Mouse (Mus musculus) lung, adult 2 months (tissue): Measurements from ENCODE around the gene Rnf10. TPM values are rescaled to one million over a fixed set of nuclear protein-coding genes. Genes with fewer than 3 reads are reported as not detected.
A peak's percentile ranks its signal among the peaks of the same experiment; 100 is the strongest.

Experiments
- DNase-seq: peaks from one replicate; pipeline ENCODE4 v3.0.0; 2022
- H3K4me1 ChIP-seq: fragments of 200-500 bp; 2 replicates; pipeline ENCODE4 v1.6.1; 2011; ENCODE audit warnings: low read length; ENCODE audit not compliant: control insufficient read depth, insufficient read depth
- H3K4me3 ChIP-seq: fragments of 200-500 bp; replicated peaks from 2 replicates; pipeline ENCODE3; 2011; ENCODE audit warnings: low read depth, mild to moderate bottlenecking, control low read depth, low read length; ENCODE audit errors: extremely low read depth
- CTCF ChIP-seq: fragments of 200-500 bp; IDR thresholded peaks from 2 replicates; pipeline ENCODE4 v1.5.1; 2011; ENCODE audit warnings: mild to moderate bottlenecking, low read length, control low read depth; ENCODE audit not compliant: insufficient read depth
- POLR2A ChIP-seq: fragments of 200-500 bp; IDR thresholded peaks from 2 replicates; pipeline ENCODE4 v1.6.1; 2011; ENCODE audit warnings: low read depth, mild to moderate bottlenecking, control low read depth, low read length, borderline replicate concordance; ENCODE audit errors: extremely low read depth
- WGBS: fragments of 180-500 bp; shearing (Covaris S2); methylation state at CpG from one replicate; pipeline ENCODE4 v1.1.7; 2018; 5-methylcytosine and 5-hydroxymethylcytosine counted together
- polyA plus RNA-seq: library from polyadenylated mRNA; depleted of rRNA; stranded (reverse); fragments of >200 nt; gene quantifications from 2 replicates; pipeline ENCODE4 v1.2.3, GENCODE M21; 2012

Gene Rnf10
- polyA plus RNA-seq, 1 experiment, result 133 TPM

DNA sequence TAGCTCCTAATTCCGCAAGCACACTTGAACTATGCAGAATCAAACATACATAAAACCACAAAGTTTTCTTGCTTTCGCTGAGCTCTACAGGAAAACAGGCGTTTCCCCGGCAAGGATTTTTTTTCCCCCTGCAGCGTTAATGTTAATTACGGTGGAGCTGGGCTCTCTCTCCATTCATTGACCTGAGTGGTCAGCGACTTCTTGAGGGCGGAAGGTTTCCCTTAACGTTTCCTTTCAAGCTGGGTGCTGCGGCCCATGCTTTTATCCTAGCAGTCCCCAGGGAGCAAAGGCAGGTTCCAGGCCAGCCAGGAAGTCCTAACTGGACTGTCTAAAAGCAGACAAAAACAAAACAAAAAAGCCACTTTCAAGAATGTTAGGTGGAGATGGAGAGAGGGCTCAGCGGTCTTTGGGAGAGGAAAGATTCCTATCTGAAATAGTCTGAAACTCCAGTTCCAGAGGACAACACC is 33.9 kb downstream of the Rnf10 start:
- no peak for DNase-seq
- Histone ChIP-seq H3K4me1 (peaks cover 4% of the 10 kb centered on the region; the same call in 1 of the 2 replicates), H3K4me3 (no peak overlapping the region)
- no peak for TF ChIP-seq POLR2A
- TF ChIP-seq CTCF, result no peak
- 6% methylated on average over 11 of the region's 11 CpGs for WGBS

DNA sequence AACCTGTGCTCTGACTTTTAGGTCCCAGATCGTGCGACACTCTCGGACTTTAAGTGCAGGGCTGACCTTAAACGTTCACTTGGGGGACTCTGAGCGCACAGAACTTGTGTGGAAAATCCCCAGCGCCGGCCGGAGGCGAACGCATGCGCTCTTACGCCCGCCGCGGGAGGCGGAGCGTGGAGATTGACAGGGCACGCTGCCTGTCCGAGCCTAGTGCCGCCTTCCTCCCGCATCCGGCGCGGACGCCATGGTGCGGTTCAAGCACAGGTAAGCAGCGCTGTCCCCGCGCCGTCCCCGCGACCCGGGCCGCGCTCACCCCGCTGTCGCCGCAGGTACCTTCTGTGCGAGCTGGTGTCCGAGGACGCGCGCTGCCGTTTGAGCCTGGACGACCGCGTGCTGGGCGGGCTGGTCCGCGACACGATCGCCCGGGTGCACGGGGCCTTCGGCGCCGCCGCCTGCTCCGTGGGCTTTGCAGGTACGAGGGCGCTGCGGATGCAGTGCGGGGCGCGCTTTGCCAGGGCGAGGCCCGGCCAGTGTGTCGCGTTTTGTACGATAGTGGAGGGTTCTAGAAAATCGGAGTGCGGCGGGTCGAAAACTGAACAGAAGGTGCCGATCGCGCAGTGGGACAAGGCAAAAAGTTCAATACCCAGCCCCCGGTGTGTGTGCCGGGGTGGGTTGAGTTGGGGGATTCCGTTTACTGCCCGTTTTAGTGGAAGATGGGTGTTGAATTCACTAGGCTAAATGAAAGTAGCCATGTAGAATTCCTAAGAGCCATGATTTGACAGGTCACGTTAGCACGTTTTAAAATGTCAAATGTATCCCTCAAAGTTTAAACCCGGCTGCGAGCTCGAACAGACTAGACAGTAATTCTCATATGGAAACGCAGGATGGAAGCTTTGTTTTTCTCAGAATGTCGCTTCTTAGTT is 34.6 kb downstream of the Rnf10 start:
- WGBS, result under 1% methylated on average over 88 of the region's 88 CpGs
- TF ChIP-seq CTCF (no peak), POLR2A (peak; percentile 87; the same call in 1 of the 2 replicates)
- Histone ChIP-seq H3K4me3 (peak overlapping the region; percentile 91), H3K4me1 (peaks cover 4% of the 10 kb centered on the region; the same call in 1 of the 2 replicates)
- peak; percentile 91 for DNase-seq

DNA sequence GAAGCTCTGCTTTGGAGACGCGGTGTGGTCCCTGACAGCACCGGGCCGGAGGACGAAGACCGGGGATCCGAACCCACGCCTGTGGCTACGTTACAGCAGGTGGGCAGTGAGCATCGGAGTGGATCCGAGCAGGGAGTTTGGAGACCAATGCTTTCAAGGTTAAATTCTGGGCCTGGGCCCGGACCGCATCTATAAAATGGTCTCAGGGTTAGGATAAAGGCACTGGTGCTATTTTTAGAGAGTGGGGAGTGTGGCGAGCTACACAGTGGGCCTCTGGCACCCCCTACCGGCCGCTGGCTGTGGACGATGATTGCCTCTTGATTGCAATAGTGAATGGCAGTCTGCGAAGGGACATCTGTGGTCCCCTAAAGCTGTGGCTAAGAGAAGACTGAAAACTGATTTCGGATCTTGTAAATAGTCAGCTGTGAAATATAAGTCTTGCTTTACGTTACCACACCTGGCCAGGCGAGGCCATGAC is 36.9 kb downstream of the Rnf10 start, which contains the start of gene Pop5:
Gene Pop5 (plus strand): TSS at position 51 of the 478 bp plus-strand sequence.
- WGBS, result 2% methylated on average over 21 of the region's 21 CpGs
- DNase-seq, result peak; percentile 85
- peak within 1 kb of the TSS; percentile 84 for H3K4me3 ChIP-seq
- H3K4me1 ChIP-seq, result peaks cover 4% of the 10 kb centered on the region; the same call in 1 of the 2 replicates
- no peak for TF ChIP-seq POLR2A
- TF ChIP-seq CTCF, result peak; percentile 90

DNA sequence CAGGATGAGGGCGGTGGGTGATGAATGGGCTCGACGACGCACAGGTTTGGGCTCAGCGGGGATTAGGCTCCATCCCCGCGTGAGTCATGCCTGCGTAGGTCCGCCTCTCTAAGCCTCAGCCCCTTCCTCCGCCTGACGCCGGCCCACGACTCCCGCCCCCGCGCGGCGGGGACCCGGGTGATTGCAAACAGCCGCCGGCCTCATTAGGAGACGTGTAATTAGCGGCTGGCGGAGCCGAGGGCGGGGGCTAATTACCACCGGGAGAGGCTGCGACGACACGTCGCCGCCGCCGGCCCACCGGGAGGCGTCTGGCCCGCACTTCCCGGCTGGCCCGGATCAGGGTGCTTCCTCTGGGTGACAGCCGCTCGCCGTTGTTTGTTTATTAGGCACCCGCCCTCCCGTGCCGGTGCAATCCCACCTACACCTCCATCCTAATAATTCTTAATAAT is 37.4 kb downstream of the Rnf10 start:
- TF ChIP-seq CTCF (no peak), POLR2A (0 out of 2 replicates have a peak, but pooled peaks have one; percentile 23)
- peak; percentile 55 for DNase-seq
- under 1% methylated on average over 45 of the region's 45 CpGs for whole genome bisulfite sequencing
- Histone ChIP-seq H3K4me3 (peak overlapping the region; percentile 84), H3K4me1 (peaks cover 4% of the 10 kb centered on the region; the same call in 1 of the 2 replicates)

DNA sequence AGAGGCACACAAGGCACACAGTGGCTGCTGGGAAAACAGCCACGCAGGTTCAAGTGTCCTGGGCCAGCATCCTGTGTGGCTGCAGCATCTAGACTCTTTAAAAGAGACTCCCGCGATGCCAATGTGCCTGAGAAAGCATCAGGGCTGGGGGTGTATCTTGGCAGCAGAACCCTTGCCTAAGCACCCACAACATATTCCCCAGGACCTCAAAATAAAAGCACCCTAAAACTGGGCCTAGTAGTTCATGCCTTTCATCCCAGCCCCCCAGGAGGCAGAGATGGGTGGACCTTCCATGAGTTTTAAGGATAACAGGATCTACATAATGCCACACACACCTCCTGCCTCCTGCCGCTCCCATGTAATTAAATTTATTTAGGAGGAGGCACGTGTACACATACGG is 38.2 kb downstream of the Rnf10 start:
- 85% methylated on average over 6 of the region's 6 CpGs for WGBS
- DNase-seq, result no peak
- TF ChIP-seq CTCF, result no peak
- TF ChIP-seq POLR2A, result no peak
- Histone ChIP-seq H3K4me3 (no peak overlapping the region), H3K4me1 (peaks cover 4% of the 10 kb centered on the region; the same call in 1 of the 2 replicates)

DNA sequence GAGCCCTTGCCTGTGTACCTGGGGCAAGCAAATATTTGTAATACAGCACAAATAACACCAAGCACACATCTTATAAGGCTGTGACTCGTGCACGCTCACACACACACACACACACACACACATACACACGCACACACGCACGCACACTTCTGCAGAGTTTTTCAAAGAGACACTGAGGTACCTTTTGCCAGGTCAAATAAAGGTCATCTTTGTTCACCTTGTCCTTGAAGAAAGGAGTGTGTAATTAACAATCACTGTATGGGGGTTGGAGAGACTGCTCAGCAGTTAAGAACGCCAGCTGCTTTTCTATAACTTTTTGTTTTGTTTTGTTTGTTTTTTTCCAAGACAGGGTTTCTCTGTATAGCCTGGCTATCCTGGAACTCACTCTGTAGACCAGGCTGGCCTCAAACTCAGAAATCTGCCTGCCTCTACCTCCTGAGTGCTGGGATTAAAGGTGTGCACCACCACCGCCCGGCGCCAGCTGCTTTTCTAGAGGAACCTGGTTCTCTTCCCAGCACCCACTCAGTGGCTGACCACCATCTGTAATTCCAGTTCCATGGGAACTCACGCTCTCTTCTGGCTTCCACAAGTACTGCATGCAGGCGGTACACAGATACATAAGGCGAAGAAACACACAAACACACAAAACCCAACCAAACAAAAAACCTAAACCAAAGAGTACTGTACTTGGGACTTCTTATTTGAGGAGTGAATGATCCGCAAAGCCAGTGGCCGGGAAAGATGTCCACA is 39.5 kb downstream of the Rnf10 start:
- no peaks in the 10 kb centered on the region for H3K4me1 ChIP-seq
- DNase-seq, result no peak
- 89% methylated on average over 14 of the region's 14 CpGs for WGBS
- H3K4me3 ChIP-seq, result no peak overlapping the region
- TF ChIP-seq POLR2A (no peak), CTCF (no peak)

DNA sequence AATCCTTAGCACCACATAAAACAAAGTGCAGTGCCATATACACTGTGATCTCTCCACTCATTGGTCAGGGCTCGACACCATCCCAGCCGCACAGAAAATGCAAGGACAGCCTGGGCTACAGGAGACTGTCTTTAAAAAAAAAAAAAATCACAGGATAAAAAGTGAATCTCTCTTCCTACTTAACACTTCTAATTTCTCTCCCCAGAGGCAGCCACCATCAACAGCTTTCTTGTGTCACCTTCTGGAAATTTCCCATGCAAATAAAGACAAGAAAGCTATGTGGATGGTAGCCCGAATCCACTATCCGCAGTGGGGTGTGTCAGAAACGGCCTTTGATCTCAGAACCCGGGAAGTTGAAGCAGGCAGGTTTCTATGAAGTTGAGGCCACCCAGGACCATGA is 40.2 kb downstream of the Rnf10 start:
- WGBS, result 63% methylated on average over 6 of the region's 6 CpGs
- H3K4me1 ChIP-seq, result no peaks in the 10 kb centered on the region
- TF ChIP-seq POLR2A (no peak), CTCF (no peak)
- no peak overlapping the region for H3K4me3 ChIP-seq
- no peak for DNase-seq

DNA sequence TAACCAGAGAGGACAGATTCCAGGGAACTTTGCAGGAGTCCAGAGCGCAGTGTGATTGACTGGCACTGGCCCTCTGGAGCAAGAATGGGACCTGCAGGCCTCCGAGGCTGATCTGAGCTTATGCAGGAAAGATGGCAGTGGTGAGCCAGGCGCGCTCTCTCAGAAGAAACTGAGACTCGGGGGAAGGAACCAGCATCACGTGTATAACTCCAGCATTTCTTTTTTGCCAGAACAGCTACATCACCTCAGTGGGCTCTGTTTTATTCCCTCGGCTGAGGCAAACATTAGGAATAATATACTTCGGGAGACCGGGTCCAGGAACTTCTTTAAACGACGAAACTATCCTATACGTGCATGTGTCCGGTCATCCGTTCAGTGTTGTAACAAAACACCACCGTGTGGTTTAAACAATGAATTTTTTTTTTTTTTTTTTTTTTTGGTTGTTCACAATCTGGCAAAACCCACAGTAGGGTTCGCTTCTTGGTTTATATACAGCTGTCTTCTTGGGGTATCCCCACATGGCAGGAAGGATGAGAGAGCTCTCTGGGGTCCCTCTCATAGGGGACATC is 41.1 kb downstream of the Rnf10 start:
- WGBS, result 38% methylated on average over 16 of the region's 16 CpGs
- no peak for DNase-seq
- Histone ChIP-seq H3K4me1 (no peaks in the 10 kb centered on the region), H3K4me3 (no peak overlapping the region)
- TF ChIP-seq CTCF (no peak), POLR2A (no peak)

DNA sequence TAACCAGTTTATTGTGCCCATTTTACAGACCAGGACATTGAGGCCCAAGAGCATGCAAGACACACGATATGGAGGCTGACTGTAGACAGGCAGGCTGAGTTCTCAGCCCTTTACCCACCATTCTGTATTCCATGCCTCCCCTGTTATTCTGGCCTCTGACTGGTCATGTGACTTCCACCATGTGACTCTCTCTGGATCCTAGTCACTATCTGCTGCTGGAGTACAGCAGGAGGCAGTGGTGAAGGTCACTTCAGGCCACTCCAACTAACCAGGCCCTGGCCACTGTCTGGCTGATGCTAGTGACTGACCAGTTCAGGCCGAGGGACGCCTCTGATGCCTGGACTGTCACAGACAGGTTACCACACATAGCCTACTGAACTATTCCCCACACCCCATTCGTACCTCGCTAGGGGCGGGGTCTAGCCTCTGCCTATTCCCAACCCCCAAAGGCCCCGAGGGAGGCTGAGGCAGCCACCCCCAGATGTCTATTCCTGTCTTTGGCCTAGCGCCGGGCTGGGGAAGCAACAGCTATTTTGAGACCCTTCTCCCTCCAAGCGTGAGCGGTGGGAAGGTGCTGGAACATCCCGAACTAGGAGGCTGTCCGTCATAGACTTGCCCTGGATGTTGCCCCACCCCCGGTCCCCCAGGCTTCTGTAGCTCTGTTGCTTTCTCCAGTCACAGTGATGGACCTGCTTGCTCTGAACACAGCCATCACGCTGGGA is 41.7 kb downstream of the Rnf10 start:
- Histone ChIP-seq H3K4me3 (no peak overlapping the region), H3K4me1 (no peaks in the 10 kb centered on the region)
- TF ChIP-seq CTCF (no peak), POLR2A (no peak)
- 64% methylated on average over 15 of the region's 15 CpGs for WGBS
- no peak for DNase-seq
